In genomic region chr17:49428751-49429415, GRCm38 (mm10) we compare ENCODE assay signal across 7 mouse cellular contexts. TPM values are rescaled to one million over a fixed set of nuclear protein-coding genes. Genes with fewer than 3 reads are reported as not detected.
DNase-seq lines count a peak whose midpoint lies in the region; ATAC-seq and TF ChIP-seq lines count a peak whose summit lies in the region.

No protein-coding gene starts in this region.

- DNase-seq in CD4-positive helper T cell, adult 2 months (ENCODE audit: low read depth, low spot score) = peak; percentile 21
- DNase-seq in ES-E14 (ENCODE audit: low read depth, low spot score) = no peak
- peak; percentile 36 to 47 for DNase-seq in heart, postnatal 36 days
- DNase-seq in liver, adult 2 months (ENCODE audit: extremely low read depth, low read depth, low spot score) = peak; percentile 80
- peak; percentile 37 to 55 for DNase-seq in monocyte, adult 2 months (ENCODE audit: low read depth in 1 of 2, low spot score in 2 of 2)
- no peak for DNase-seq in ovary, postnatal 14 days (ENCODE audit: low spot score)

- H3K4me2 ChIP-seq in embryonic facial prominence, embryonic 15.5 days (replicated peaks) = peak overlapping the region; percentile 84

- in situ Hi-C loops in ES-E14 (cut with MboI; ENCODE audit: low sequenced_read_pairs in 2 of 2, unreplicated experiment in 2 of 2) = no loop called here

- peak overlapping the region; percentile 89 for H3K9ac ChIP-seq in ES-E14 (ENCODE audit: insufficient read depth, low read depth, low read length, poor library complexity, severe bottlenecking)
- H3K9ac ChIP-seq in embryonic facial prominence, embryonic 15.5 days = peak overlapping the region; percentile 87
- peak overlapping the region; percentile 88 for H3K9ac ChIP-seq in liver, adult 2 months (ENCODE audit: low read depth, low read length)

- peaks cover 3 to 9% of the 10 kb centered on the region in 2 experiments; a peak in 3 of 4 replicates for H3K4me1 ChIP-seq in ES-E14 (ENCODE audit: control insufficient read depth in 2 of 2, insufficient read depth in 2 of 2, low read length in 2 of 2, poor library complexity in 1 of 2)
- H3K4me1 ChIP-seq in embryonic facial prominence, embryonic 15.5 days = peaks cover 38% of the 10 kb centered on the region
- H3K4me1 ChIP-seq in liver, adult 2 months (ENCODE audit: control insufficient read depth, insufficient read depth, low read length) = peaks cover 36% of the 10 kb centered on the region

- WGBS in embryonic facial prominence, embryonic 15.5 days = 41% methylated on average over 13 of the region's 13 CpGs
- 2% methylated on average over 13 of the region's 13 CpGs for WGBS in liver, adult 2 months

- H3K27ac ChIP-seq in ES-E14 (ENCODE audit: insufficient read depth, low read depth, low read length, poor library complexity, severe bottlenecking) = no peak overlapping the region
- H3K27ac ChIP-seq in embryonic facial prominence, embryonic 15.5 days (replicated peaks) = peak overlapping the region; percentile 80
- peak overlapping the region; percentile 94 for H3K27ac ChIP-seq in liver, adult 2 months (replicated peaks; ENCODE audit: insufficient read depth, low read depth, low read length)

- intact Hi-C loops in heart, postnatal 36 days (cut with DNase I) = no loop called here

- TF ChIP-seq CTCF in liver, adult 2 months (IDR thresholded peaks at IDR 0.05; ENCODE audit: low read depth, low read length) = no peak

- H3K9me3 ChIP-seq in ES-E14 (ENCODE audit: control insufficient read depth, insufficient read depth, low read depth, low read length) = no peaks in the 10 kb centered on the region
- no peaks in the 10 kb centered on the region for H3K9me3 ChIP-seq in embryonic facial prominence, embryonic 15.5 days (replicated peaks)

- peaks cover 28% of the 10 kb centered on the region; the same call in 1 of the 2 replicates for H3K79me2 ChIP-seq in liver, adult 2 months (ENCODE audit: control insufficient read depth, insufficient read depth, low read length)

- TF ChIP-seq POLR2A in liver, adult 2 months (IDR thresholded peaks at IDR 0.05; ENCODE audit: extremely low read depth, insufficient read depth, low read length) = no peak

- ATAC-seq in embryonic facial prominence, embryonic 15.5 days (ENCODE audit: insufficient number of reproducible peaks, low FRiP score, low TSS enrichment, low read depth) = no peak

- H3K4me3 ChIP-seq in ES-E14 (ENCODE audit: insufficient read depth in 1 of 2, low read depth in 1 of 2, low read length in 2 of 2, poor library complexity in 1 of 2, severe bottlenecking in 1 of 2) = peak overlapping the region; percentile 78 to 79
- H3K4me3 ChIP-seq in embryonic facial prominence, embryonic 15.5 days (replicated peaks) = peak overlapping the region; percentile 86
- H3K4me3 ChIP-seq in liver, adult 2 months (ENCODE audit: insufficient read depth, low read depth, low read length) = peak overlapping the region; percentile 74

- no peaks in the 10 kb centered on the region for H3K27me3 ChIP-seq in embryonic facial prominence, embryonic 15.5 days
- no peaks in the 10 kb centered on the region for H3K27me3 ChIP-seq in liver, adult 2 months (ENCODE audit: control insufficient read depth, insufficient read depth, low read length)

- peaks cover 2% of the 10 kb centered on the region; the same call in 1 of the 2 replicates for H3K36me3 ChIP-seq in ES-E14 (ENCODE audit: control insufficient read depth, insufficient read depth, low read length, poor library complexity, severe bottlenecking)
- no peaks in the 10 kb centered on the region; the same call in 1 of the 2 replicates for H3K36me3 ChIP-seq in embryonic facial prominence, embryonic 15.5 days
- H3K36me3 ChIP-seq in liver, adult 2 months (ENCODE audit: control insufficient read depth, insufficient read depth, low read length) = peaks cover 12% of the 10 kb centered on the region

TF ChIP-seq in ES-E14, 5 proteins besides CTCF, POLR2A, EP300 and RAD21:
- no peak for TF ChIP-seq ZC3H11A (IDR thresholded peaks at IDR 0.05; ENCODE audit: borderline replicate concordance, low read depth, low read length)
- TF ChIP-seq MAFK (IDR thresholded peaks at IDR 0.05; ENCODE audit: insufficient read depth, low read depth, low read length) = no peak
- no peak for TF ChIP-seq ZNF384 (IDR thresholded peaks at IDR 0.05; ENCODE audit: low read depth, low read length)
- TF ChIP-seq CHD2 (IDR thresholded peaks at IDR 0.05; ENCODE audit: low read depth, low read length) = no peak
- TF ChIP-seq HCFC1 (IDR thresholded peaks at IDR 0.05; ENCODE audit: borderline replicate concordance, insufficient read depth, low read length) = no peak

RNA-seq across cellular contexts. Expression of gene Mocs1, which starts 0.7 kb away (rescaled TPM):
- total RNA-seq in ES-E14 (2012; rRNA removed) = 6.4 and 6.9 TPM in 2 replicates
- polyA plus RNA-seq in embryonic facial prominence, embryonic 15.5 days (2015; fragmentation: Nextera tagmentation; extraction: Ambion mirVana) = 9.7 and 11.3 TPM in 2 replicates
- total RNA-seq in heart, postnatal 36 days (2021) = 10 to 100 TPM; 22.3 to 26.8 TPM
- total RNA-seq in liver, adult 2 months (2014; rRNA removed) = 46.1 and 50.6 TPM in 2 replicates
- 124 and 125 TPM in 2 replicates for polyA plus RNA-seq in liver, adult 2 months (2012; rRNA removed)

Comparison
In these comparisons a context has a peak if more than half of its experiments do, and no peak if none do; other contexts are left out.
1. DNase-seq: peak in CD4-positive helper T cell, adult 2 months (single experiment), heart, postnatal 36 days (2 of 2), liver, adult 2 months (single experiment) and monocyte, adult 2 months (2 of 2); none in ES-E14 (single experiment) and ovary, postnatal 14 days (single experiment).
2. Peak in every context shown above with its lines, with median percentiles within 50 percentile points of each other: H3K4me3 ChIP-seq and H3K9ac ChIP-seq.